8 mouse cellular contexts compared by ENCODE assay signal in genomic region chr5:100373952-100374351, GRCm38 (mm10). TPM values are rescaled to one million over a fixed set of nuclear protein-coding genes. Genes with fewer than 3 reads are reported as not detected.
DNase-seq lines count a peak whose midpoint lies in the region; ATAC-seq lines count a peak whose summit lies in the region.

No protein-coding gene starts in this region.

- intact Hi-C loops in heart, postnatal 14 days (cut with DNase I) = no loop called here

- H3K27me3 ChIP-seq in forebrain, embryonic 10.5 days (ENCODE audit: poor library complexity, severe bottlenecking) = no peaks in the 10 kb centered on the region
- H3K27me3 ChIP-seq in forebrain, embryonic 16.5 days (replicated peaks; ENCODE audit: control insufficient read depth, insufficient read depth, low read length) = no peaks in the 10 kb centered on the region

- 66% methylated on average over 5 of the region's 5 CpGs for WGBS in forebrain, embryonic 10.5 days
- 50% methylated on average over 5 of the region's 5 CpGs for WGBS in forebrain, embryonic 16.5 days

- no peak overlapping the region for H3K9ac ChIP-seq in forebrain, embryonic 16.5 days (replicated peaks; ENCODE audit: low read depth, low read length)

- H3K4me3 ChIP-seq in forebrain, embryonic 10.5 days = no peak overlapping the region
- no peak overlapping the region for H3K4me3 ChIP-seq in forebrain, embryonic 16.5 days (replicated peaks; ENCODE audit: low read length)

- H3K4me1 ChIP-seq in forebrain, embryonic 10.5 days = no peaks in the 10 kb centered on the region
- H3K4me1 ChIP-seq in forebrain, embryonic 16.5 days (replicated peaks; ENCODE audit: control insufficient read depth, insufficient read depth, low read length) = no peaks in the 10 kb centered on the region

- ATAC-seq in forebrain, embryonic 16.5 days = no peak; the same call in 1 of the 2 replicates

- no peak overlapping the region for H3K4me2 ChIP-seq in forebrain, embryonic 16.5 days (ENCODE audit: low read length)

- no peak overlapping the region for H3K27ac ChIP-seq in forebrain, embryonic 10.5 days
- H3K27ac ChIP-seq in forebrain, embryonic 16.5 days (ENCODE audit: low read length) = no peak overlapping the region

- peaks cover 90% of the 10 kb centered on the region for H3K36me3 ChIP-seq in forebrain, embryonic 10.5 days (replicated peaks)
- H3K36me3 ChIP-seq in forebrain, embryonic 16.5 days (ENCODE audit: control insufficient read depth, insufficient read depth) = peaks cover 28% of the 10 kb centered on the region

- peak; percentile 37 for DNase-seq in forebrain, embryonic 10.5 days (ENCODE audit: extremely low spot score, low spot score)
- DNase-seq in R1 (ENCODE audit: low read depth, low spot score) = peak; percentile 74
- peak; percentile 61 for DNase-seq in cerebellum, postnatal 14 days
- peak; percentile 21 to 53 for DNase-seq in heart, postnatal 14 days
- DNase-seq in layer of hippocampus, adult 8-10 months (ENCODE audit: low spot score in 2 of 2) = peak; percentile 35 to 38
- peak; percentile 42 for DNase-seq in lung, postnatal 14 days
- peak; percentile 23 for DNase-seq in right cerebral cortex, postnatal 4 days

- no peaks in the 10 kb centered on the region for H3K9me3 ChIP-seq in forebrain, embryonic 10.5 days
- no peaks in the 10 kb centered on the region for H3K9me3 ChIP-seq in forebrain, embryonic 16.5 days (ENCODE audit: control insufficient read depth, low read length)

RNA-seq across cellular contexts. Expression of gene Sec31a, which starts 42.1 kb away (rescaled TPM):
- polyA plus RNA-seq in forebrain, embryonic 10.5 days (2016; fragmentation: Nextera tagmentation; extraction: Ambion mirVana) = 95.0 and 104 TPM in 2 replicates
- 91.0 and 92.3 TPM in 2 replicates for polyA plus RNA-seq in forebrain, embryonic 16.5 days (2015; fragmentation: Nextera tagmentation; extraction: Ambion mirVana)
- 100 to 1,000 TPM; 114 to 118 TPM for total RNA-seq in heart, postnatal 14 days (2021)
- 100 to 1,000 TPM; 104 to 115 (median 109) TPM for total RNA-seq in layer of hippocampus, adult 8-10 months (2022)

Comparison
In these comparisons a context has a peak if more than half of its experiments do, and no peak if none do; other contexts are left out.
1. DNase-seq: peak in every context shown above with its lines; median percentile 74 in R1; 61 in cerebellum, postnatal 14 days; 42 in lung, postnatal 14 days; 37 in forebrain, embryonic 10.5 days; 37 in heart, postnatal 14 days; 36 in layer of hippocampus, adult 8-10 months; 23 in right cerebral cortex, postnatal 4 days.